Mouse (Mus musculus): Measurements from ENCODE around the gene Ttc9c.

The Ttc9c gene

DNA sequence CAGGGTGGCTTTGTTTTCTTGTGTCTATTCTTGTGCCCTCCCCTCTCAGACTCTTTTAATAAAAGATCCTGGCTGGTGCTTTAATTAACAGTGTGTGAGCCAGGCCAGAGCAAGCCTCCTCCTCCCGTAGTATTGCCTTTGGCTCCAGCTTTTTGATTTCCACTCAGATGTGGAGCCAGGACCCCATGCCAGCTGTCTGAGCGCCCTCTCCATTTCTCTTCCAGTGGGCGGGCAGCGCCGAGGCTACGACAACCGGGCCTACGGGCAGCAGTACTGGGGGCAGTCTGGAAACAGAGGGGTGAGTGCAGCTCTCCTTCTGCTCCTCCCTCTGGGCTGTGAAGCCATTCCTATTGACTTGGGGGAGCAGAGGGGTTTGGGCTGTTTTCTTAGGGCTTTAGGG is 11.5 kb upstream of the Ttc9c start:
- DNase-seq (ENCODE audit: low spot score in 2 of 2): no peak

DNA sequence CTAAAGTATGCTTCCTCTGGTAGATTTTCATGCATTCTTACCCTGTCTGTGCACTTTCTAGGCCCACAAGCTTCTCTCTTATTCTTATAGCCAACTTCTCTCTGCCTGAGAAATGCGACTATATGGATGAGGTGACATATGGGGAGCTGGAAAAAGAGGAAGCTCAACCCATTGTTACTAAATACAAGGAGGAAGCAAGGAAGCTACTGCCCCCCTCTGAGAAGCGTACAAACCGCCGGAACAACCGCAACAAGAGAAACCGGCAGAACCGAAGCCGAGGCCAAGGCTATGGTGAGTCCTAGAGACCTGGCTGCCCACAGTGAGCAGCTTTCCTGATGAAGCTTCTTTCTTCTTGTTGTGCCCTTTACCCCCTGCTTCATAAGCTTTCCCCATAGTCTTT is 10.5 kb upstream of the Ttc9c start, which contains the start of gene AC129217.1:
Gene AC129217.1 (plus strand): TSS at position 114 of the 400 bp plus-strand sequence.
- no peak for DNase-seq (ENCODE audit: low spot score in 2 of 2)

DNA sequence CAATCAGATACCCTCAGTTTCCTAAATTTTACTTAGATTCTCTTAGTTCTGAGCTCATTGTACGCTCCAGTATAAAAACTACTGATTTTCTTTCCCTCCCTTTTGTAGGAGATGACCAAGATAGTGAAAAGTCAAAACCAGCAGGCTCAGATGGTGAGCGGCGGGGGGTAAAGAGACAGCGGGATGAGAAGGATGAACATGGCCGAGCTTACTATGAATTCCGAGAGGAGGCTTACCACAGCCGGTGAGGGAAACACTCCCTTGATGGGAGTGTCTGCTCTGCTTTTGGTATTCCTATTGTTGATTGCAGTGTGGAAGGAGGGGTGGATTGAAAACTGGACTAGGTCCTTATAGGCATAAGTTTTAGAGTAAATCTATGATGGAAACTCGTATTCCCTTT is 3.6 kb upstream of the Ttc9c start:
- no peak for DNase-seq (ENCODE audit: low spot score in 2 of 2)

DNA sequence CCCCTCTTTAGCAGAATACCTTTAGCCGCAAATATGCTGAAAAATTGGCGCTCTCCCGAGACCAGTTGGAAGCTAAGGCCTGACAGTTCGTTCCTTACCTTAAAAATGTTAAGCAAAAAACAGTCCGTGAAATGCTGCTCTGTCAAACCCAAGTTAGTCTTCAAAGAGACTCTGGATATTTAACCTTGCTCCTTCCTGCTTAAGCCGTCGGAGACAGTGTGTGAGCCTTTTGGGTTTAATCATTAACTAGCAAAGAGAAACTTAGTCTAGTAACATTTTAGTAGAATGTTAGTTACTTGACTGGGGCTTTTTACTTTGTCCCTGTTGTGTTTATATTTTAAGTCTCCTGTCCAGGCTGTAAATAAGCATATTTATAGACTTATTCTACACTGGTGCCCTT is 2.0 kb upstream of the Ttc9c start:
- DNase-seq (ENCODE audit: low spot score in 2 of 2): no peak

DNA sequence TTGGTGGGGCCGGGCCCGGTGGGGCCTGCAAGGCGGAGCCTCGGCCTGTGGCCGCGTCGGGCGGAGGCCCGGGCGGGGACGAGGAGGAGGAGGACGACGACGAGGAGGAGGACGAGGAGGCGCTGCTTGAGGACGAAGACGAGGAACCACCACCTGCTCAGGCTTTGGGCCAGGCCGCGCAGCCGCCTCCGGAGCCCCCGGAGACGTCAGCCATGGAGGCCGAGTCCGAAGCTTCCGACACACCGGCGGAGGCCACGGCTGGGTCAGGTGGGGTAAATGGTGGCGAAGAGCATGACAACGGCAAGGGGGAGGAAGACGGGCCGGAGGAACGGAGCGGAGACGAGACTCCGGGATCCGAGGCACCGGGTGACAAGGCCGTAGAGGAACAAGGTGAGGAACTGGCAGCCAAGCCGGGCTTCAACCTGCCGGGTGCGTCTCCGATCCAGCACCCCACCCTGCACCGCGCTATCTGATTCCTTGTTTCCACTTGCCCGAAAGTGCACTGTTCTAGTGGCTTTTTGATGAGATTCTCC is 1.4 kb upstream of the Ttc9c start:
- DNase-seq (ENCODE audit: low spot score in 2 of 2): no peak

DNA sequence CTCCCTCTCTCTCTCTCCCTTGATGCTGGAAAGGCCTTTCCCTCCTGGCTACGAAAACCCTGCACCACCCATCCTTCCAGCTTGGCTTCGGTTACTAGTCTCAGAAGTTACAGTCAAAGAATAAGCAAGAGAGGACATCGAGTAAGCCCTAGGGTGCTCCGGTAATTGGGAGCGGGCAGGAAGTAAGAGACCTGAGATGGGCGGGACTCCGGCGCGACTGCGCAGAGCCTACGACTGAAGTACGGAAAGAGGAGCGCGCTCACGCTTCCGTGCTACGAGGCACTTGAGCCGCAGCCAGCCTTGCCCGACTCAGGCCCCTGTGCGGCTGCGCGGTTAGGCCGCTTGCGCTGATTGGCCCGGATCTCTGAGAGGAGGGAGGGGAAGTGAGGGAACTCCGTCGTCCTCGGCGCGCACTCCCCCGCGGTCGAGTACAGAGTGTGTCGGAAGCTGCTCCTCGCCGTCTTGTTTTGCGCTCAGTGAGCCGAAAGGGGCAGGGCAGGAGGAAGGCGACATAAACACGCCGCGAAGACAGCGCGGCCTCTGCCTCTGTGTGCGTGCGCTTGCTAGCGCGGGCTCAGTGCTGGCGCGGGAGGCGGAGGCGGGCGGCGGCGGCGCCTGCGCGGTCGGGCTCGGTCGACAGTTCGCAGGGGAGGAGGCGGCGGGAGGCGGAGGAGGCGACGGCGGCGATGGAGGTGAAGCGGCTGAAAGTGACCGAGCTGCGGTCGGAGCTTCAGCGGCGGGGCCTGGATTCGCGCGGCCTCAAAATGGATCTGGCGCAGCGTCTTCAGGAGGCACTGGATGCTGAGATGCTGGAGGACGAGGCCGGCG is 677 bp upstream of the Ttc9c start, which contains the start of gene Hnrnpul2:
Gene Hnrnpul2 (plus strand): TSS at position 415 of the 828 bp plus-strand sequence.
- DNase-seq (ENCODE audit: low spot score in 2 of 2): peak; percentile 99

DNA sequence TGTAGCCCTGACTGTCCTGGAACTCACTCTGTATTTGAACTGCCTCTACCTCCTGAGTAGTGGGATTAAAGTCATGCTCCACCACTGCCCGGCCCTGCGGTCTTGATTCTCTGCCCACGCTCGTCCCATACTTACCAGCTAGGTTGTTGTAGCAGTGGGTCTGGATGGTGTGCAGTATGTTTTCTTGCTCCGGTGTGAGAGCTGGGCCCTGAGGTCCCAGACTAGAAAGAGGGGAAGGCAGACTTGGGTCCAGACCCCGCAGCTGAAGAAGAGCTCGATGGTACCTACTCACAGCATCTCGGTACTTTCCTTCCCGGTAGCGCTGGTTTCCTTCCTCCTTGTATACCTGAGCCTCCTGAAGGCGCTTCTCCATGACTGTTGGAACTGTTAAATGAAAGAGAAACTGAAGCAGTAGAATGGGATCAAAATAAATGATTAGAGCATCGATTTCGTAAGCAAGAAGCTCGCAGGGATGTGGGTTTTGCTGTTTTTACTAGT is 783 bp downstream of the Ttc9c start:
- DNase-seq (ENCODE audit: low spot score in 2 of 2): no peak

DNA sequence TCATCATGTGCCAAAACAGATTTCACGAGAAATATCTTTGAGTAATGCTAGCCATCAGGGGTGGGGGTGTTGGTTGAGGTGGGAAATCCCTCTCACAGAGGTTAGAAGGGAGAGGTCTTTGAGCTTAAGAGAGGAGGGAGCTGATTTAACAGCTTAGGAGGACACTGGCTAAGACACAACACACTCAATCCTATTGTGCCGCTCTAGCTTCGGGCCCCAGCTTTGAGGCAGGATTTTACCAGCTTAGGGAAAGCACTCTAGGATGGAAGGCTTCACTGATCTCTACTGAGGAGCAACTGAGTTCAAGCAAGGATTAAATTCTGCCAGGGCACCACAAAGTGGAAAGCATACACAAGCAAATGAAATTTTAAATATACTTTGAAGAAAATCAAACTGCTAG is 2.1 kb downstream of the Ttc9c start:
- DNase-seq (ENCODE audit: low spot score in 2 of 2): no peak

DNA sequence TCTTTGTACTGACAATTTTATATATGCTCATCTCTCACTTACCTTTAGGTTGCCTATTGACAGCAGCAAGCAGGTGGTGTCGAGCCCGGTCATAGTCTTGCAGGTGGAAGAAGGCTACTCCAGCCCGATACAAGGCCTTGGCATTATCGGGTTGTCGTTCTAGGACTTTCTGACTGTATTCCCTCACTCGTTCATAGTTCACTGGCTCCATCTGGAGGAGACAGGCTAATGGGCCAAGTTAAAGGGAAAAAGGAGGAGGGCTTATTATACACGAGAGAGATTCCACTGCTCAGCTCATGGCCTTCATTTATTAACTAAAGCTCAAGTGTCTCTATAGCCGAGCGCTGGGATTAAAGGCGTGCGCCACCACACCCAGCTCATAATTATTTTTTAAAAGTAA is 3.3 kb downstream of the Ttc9c start:
- DNase-seq (ENCODE audit: low spot score in 2 of 2): no peak

DNA sequence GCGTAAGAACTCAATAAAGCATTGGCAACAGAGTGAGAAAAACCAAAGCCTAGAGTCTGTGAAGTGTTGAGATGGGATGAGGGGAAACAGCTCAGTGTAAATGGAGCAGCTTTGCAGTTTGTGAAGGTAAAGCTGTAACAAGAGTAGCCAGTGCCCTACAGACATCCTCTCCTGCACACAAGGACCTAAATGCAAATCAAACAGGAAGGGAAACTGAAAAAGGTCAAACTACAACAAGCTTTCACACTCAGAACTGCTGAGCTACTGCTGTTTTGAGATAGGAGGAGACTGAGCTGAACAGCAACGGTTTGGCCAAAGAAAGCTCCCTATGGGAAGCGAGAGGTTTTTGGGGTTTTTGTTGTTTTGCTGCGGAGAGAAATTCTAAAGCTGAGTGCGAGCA is 12.3 kb downstream of the Ttc9c start:
- DNase-seq (ENCODE audit: low spot score in 2 of 2): no peak

DNA sequence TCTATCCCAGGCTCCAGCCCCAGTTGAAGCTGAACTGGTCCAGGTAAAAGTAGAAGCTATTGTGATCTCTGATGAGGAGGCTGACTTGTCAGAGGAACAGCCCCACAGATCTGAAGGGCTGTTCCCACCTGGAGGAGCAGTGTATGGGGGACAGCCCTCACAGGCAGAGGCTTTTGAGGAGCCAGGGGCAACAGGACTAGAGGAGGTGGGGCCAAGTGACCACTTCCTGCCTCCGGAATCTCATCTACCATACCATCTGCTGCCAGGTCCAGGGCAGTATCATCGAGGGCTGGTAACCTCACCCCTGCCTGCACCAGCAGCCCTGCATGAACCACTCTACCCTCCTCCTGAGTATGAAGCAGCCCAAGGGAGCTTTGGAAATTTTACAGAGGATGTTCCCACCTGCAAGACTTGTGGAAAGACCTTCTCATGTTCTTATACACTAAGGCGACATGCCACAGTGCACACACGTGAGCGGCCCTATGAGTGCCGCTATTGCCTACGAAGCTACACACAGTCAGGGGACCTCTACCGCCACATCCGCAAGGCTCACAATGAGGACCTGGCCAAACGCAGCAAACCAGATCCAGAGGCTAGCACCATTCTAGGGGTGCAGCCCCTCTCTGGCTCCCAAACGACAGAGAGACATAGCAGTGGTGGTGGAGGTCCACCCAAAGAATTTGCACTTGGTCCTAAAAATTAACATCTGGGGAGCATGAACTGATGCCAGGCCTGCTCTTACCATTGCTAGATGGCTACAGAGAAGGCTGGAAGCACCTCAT is 15.1 kb downstream of the Ttc9c start:
- no peak for DNase-seq (ENCODE audit: low spot score in 2 of 2)

DNA sequence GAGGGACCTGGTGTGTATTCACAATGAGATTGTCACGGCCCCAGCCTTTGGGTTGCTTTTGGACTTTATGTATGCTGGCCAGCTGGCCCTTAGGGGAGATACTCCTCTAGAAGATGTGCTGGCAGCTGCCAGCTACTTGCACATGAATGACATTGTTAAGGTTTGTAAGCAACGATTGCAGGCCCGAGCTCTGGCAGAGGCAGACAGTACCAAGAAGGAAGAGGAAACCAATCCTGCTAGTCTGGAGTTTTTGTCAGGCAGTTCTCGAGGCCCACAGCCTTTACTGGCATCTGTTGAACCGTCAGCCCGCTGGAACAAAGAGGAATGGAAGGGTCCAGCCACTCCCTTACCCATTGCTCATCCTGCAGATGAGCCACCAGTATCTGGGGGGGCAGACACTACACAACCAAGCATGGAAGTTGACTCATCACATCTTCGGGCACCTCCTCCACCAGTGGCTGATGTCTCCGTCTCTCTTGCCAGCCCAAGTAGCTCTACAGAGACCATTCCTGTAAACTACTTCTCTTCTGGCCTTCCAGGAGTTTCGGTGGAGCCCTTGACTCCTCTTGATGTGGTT is 15.8 kb downstream of the Ttc9c start:
- DNase-seq (ENCODE audit: low spot score in 2 of 2): no peak

DNA sequence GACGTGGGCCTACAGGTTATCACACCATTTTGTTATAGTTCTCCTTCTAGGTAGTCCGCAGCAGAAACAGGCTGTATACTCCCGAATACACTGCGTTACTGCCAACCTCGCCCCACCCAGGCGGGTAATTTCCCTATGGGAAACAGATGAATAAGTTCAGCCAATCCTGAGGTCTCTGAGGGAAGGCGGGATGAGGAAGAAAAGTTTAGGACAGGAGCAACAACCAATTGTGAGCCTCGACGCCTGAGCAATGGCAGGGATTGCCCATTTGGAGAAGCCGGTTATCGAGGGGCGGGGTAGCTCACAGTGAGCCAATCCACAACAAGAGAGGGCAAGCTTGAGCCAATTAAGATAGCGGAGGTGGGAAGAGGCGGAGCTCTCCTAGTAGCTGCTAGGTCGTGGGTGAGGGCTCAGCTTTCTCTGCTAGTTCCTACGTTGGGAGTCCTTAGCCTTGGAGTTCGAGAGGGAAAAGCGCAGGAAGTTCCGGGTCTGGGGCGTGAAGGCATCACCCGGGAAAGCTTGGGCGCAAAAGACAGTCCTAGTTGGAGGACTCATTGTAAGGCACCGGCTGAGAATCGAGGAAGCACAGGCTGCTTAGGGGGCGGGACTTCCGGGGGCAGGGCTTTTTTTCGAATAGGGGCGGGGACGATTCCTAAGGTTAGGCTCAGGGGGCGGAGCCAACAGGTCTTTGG is 16.9 kb downstream of the Ttc9c start, which contains the start of gene Zbtb3:
Gene Zbtb3 (plus strand): TSS at position 426 of the 692 bp plus-strand sequence.
- peak; percentile 95 to 98 for DNase-seq (ENCODE audit: low spot score in 2 of 2)

DNA sequence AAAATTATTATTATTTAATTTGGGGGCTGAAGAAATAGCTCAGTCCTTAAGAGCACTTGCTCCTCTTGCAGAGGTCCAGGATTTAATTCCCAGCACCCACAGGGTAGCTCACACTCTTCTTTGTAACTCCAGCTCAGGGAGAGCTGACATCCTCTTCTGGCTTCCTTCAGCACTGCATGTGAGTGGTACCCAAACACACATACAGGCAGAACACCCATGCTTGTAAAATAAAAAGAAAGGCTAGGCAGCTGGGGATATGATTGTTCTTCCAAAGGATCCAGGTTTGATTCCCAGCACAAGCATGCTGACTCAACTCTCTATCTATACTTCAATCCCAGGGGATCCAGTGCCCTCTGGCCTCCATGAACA is 20.2 kb downstream of the Ttc9c start:
- no peak for DNase-seq (ENCODE audit: low spot score in 2 of 2)

DNA sequence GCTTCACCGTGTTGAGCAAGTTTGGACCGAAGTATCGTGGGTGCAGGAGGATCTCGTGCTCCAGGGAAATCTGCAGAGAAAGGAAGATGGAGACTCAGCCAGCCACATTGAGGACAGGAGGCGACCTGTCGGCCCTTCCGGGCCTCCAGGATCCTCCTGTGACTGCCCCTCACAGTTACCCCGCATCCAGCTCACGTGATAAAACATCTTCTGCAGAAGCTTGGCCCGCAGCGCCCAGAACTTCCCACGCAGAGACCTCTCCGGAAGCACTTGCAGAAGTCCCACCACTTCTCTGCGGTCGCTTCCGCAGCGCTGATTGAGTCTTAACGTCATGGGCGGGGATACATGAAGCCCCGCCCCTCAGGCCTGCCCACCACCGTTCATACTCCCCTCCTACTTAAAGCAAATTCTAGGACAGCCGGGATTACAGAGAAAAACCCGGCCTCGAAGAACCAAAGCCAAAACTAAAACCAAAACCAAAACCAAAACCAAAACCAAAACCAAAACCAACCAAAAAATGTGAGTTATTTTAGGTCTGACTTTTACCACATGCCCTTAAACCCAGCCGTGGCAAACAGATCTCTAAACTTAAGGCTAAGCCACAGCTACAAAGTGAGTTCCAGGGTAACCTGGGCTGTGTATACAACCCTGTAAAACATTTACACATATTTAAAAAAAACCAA is 20.7 kb downstream of the Ttc9c start, which contains the start of gene Polr2g:
Gene Polr2g (minus strand): TSS at position 314 of the 683 bp plus-strand sequence.
- peak; percentile 87 to 93 for DNase-seq (ENCODE audit: low spot score in 2 of 2)

DNA sequence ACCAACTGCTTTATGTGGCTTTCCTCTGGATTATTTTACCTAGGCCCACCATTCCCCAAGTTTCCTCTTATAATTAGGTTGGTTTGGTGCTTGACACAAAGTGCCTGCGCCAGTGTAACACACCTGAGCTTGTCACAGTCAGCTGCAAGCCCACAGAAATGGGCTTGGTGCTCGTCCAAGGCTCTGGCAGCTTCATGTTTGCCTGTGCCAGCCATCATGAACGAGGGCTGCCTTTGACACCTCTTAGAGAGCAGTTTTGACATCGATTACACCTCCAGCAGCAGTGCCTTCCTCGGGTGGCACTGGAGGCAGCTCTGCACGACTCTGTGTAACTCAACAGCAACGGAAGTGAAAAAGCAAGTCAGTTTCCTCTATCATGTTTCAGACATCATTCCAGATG is 29.0 kb downstream of the Ttc9c start:
- no peak for DNase-seq (ENCODE audit: low spot score in 2 of 2)

DNA sequence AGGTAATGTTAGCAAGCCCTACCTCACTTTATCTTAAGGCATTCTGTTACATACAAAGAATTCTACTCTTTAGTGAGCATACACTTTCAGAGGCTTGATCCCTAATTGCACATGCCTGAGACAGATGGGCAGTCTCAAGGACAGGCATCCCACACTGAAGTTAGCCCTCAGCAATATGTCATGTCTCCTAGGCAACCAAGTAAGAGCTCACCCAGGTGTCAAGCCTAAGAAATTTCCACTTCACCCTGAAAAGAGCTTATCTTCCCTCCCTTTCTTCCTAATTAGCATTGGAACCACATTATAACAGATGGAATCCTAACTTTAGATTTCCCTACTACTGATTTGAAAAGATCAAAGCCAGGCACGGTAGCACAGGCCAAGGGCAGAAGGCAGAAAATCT is 30.0 kb downstream of the Ttc9c start:
- DNase-seq (ENCODE audit: low spot score in 2 of 2): no peak

DNA sequence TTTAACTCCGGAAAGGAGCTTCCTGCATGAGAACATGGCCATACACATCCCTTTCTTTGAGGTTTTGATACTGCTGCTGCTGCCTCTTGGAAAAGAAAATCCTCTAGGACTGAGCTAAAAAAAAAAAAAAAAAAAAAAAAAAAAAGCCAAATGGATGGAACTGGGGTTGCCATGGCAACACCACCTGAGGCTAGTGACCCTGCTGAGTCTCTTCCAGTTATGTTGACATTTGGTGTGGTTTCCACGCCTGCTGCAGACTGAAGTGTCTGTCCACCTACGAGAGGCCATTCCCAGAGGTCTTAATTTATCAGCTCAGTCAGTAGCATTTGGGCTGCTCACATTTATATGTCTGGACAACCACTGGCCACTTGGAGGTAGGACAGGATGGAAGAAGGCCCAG is 30.6 kb downstream of the Ttc9c start:
- no peak for DNase-seq (ENCODE audit: low spot score in 2 of 2)

DNA sequence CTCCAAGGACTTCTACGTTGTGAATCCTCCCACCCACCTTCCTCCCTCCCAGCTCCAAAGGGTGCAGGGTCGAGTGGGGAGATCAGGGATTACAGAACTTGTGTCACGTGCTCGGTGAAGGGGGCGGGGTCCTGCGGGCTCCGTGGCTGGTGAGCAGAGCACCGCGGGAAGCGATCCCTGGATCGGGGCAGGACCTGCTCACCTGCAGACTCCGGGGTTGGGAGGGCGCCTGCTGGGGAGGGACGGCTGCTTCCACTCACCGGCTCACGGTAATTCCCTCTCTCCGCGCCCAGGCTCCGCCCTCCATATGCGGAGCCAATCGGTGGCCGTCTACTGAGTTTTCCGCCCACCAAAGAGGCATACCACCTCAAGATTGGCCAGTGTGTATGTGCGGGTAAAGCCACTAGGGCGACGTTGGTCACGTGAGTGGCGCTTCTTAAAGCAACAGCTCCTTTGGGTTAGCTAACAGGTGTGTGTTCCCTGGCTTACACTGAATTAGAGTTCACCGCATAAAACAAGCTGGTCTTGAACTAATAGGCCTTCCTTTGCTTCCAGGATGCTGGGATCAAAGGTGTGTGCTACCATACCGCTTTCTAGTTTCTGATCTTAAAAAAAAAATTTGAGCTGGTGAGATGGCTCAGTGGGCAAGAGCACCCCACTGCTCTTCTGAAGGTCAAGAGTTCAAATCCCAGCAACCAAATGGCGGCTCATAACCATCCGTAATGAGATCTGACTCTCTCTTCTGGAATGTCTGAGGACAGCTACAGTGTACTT is 32.9 kb downstream of the Ttc9c start, which contains the start of gene Taf6l:
Gene Taf6l (minus strand): TSS at position 410 of the 774 bp plus-strand sequence.
- peak; percentile 94 to 96 for DNase-seq (ENCODE audit: low spot score in 2 of 2)

DNA sequence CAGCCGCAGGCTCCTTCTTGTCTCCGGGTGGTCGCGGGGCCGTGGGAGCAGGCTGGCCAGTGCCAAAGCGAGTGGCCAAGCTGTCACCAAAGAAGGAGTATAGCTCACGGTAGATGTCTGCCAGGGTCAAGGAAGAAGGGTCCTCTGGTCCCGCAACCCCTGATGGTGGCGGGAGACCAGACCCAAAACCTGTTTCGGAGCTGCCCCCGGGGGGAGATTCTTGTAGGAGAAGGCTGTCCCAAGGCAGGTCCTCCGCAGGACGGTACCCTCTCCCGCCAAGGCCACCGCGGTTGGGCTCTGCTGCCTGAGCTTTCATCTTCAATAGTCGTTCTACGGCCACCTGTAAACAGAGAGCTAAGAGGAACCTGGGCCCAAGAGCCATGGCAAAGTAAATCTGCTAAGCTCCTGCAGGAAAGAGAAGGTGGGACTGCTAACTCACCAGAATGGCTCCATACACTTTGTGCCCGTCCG is 44.1 kb downstream of the Ttc9c start:
- no peak for DNase-seq (ENCODE audit: low spot score in 2 of 2)
